Mouse (Mus musculus) stomach, postnatal 0 days (tissue): ENCODE results near the gene Rsrp1. TPM values are rescaled to one million over a fixed set of nuclear protein-coding genes. Genes with fewer than 3 reads are reported as not detected.

Experiments
- ATAC-seq: fragments of 200-750 bp; cut with Nextera tagmentation; 2 replicates; pipeline ENCODE4 v1.8.0; 2017; ENCODE audit not compliant: low FRiP score, low TSS enrichment
- DNase-seq: peaks from one replicate; pipeline ENCODE4 v3.0.0-alpha.2; 2016; ENCODE audit warnings: low spot score
- H3K27ac ChIP-seq: fragments of 300-500 bp; sonication (generic); replicated peaks from 2 replicates; pipeline ENCODE4 v1.5.1; 2014; ENCODE audit warnings: mild to moderate bottlenecking, control low read depth
- H3K27me3 ChIP-seq: fragments of 300-500 bp; sonication (generic); 2 replicates; pipeline ENCODE4 v1.6.1; 2014; ENCODE audit warnings: low read length; ENCODE audit not compliant: control insufficient read depth, insufficient read depth
- H3K36me3 ChIP-seq: fragments of 300-500 bp; sonication (generic); 2 replicates; pipeline ENCODE4 v1.6.1; 2014; ENCODE audit warnings: low read length, mixed read lengths; ENCODE audit not compliant: control insufficient read depth, insufficient read depth
- H3K4me1 ChIP-seq: fragments of 300-500 bp; sonication (generic); replicated peaks from 2 replicates; pipeline ENCODE4 v1.6.1; 2014; ENCODE audit warnings: antibody characterized with exemption; ENCODE audit not compliant: control insufficient read depth, insufficient read depth
- H3K4me2 ChIP-seq: fragments of 300-500 bp; sonication (generic); replicated peaks from 2 replicates; pipeline ENCODE4 v1.6.1; 2014; ENCODE audit warnings: low read depth, mild to moderate bottlenecking, control low read depth, moderate library complexity
- H3K4me3 ChIP-seq: fragments of 300-500 bp; sonication (generic); 2 replicates; pipeline ENCODE4 v1.5.1; 2014; ENCODE audit warnings: low read depth, low read length, control low read depth
- H3K9ac ChIP-seq: fragments of 300-500 bp; sonication (generic); 2 replicates; pipeline ENCODE4 v1.6.1; 2014; ENCODE audit warnings: mild to moderate bottlenecking, low read length, control low read depth, mixed read lengths
- H3K9me3 ChIP-seq: fragments of 300-500 bp; sonication (generic); 2 replicates; pipeline ENCODE4 v1.6.1; 2016; ENCODE audit warnings: low read length; ENCODE audit not compliant: control insufficient read depth
- CTCF ChIP-seq: IDR thresholded peaks from 2 replicates; pipeline ENCODE4 v1.5.1; 2016; ENCODE audit warnings: antibody characterized with exemption, low read depth, mild to moderate bottlenecking, moderate library complexity
- EP300 ChIP-seq: optimal IDR thresholded peaks from 2 replicates; pipeline ENCODE3; 2016; ENCODE audit warnings: antibody characterized with exemption
- WGBS: fragments of 180-500 bp; shearing (Covaris S2); extraction: QIAGEN DNeasy Blood & Tissue Kit; methylation state at CpG from one replicate; pipeline ENCODE4 v1.1.7; 2014; 5-methylcytosine and 5-hydroxymethylcytosine counted together
- polyA plus RNA-seq: library from polyadenylated mRNA; unstranded; fragments of >200 nt; fragmentation: Nextera tagmentation; extraction: Ambion mirVana; gene quantifications from 2 replicates; pipeline ENCODE4 v1.2.1, GENCODE M21; 2015

Rsrp1 gene
- polyA plus RNA-seq, 1 experiment from 2014 or later = 283 TPM

DNA sequence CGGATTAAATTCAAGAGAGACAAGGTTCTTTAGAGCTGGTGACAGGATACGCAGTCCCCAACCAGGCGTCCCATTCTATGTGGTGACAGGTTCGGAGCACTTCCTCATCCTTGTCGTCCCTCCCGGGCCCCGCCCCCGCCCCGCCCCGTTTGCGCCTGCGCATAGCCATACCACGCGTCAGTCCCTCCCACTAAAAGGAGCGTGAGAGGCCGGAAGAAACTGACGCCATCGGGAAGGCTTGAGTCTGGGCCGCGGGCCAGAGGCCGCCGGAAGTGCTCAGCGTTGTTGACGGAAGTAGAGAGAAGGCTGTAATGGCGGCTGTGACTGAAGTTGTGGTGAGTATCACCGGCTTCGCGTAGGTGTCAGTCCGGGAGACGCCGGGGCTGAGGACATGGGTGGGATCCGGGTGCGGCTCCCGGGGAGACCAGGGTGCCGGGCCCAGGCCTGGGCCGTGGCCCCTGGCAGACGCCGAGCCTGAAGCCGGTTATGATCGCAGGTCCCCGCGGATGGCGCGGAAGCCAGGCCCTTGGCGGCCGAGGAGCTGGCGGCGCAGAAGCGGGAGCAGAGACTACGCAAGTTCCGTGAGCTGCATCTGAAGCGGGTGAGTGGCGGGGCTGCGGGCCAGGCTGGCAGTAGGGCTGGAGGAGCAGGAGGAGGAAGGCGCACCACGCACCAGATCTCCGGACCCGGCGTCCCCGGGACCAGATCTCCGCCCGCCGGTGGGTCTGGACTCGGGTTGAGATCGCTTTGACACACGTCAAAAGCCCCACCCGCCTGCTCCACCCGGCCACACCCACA lies 7.5 kb downstream of the Rsrp1 start, which contains the start of gene Syf2:
Gene Syf2 (plus strand): TSS at position 215 of the 798 bp plus-strand sequence.
- H3K4me3 ChIP-seq = peak within 1 kb of the TSS; percentile 95
- H3K27ac ChIP-seq = peak within 1 kb of the TSS; percentile 95
- no peaks in the 10 kb centered on the region for H3K9me3 ChIP-seq
- peak within 1 kb of the TSS; percentile 91 for H3K9ac ChIP-seq
- H3K36me3 ChIP-seq = peaks cover 38% of the 10 kb centered on the region
- under 1% methylated on average over 64 of the region's 68 CpGs for WGBS
- peaks cover under 1% of the 10 kb centered on the region; the same call in 1 of the 2 replicates for H3K4me1 ChIP-seq
- DNase-seq (peak; percentile 99), ATAC-seq (peak; percentile 93)
- TF ChIP-seq CTCF = no peak
- peak; percentile 68 for TF ChIP-seq EP300
- H3K4me2 ChIP-seq = peak within 1 kb of the TSS; percentile 78
- no peaks in the 10 kb centered on the region for H3K27me3 ChIP-seq

DNA sequence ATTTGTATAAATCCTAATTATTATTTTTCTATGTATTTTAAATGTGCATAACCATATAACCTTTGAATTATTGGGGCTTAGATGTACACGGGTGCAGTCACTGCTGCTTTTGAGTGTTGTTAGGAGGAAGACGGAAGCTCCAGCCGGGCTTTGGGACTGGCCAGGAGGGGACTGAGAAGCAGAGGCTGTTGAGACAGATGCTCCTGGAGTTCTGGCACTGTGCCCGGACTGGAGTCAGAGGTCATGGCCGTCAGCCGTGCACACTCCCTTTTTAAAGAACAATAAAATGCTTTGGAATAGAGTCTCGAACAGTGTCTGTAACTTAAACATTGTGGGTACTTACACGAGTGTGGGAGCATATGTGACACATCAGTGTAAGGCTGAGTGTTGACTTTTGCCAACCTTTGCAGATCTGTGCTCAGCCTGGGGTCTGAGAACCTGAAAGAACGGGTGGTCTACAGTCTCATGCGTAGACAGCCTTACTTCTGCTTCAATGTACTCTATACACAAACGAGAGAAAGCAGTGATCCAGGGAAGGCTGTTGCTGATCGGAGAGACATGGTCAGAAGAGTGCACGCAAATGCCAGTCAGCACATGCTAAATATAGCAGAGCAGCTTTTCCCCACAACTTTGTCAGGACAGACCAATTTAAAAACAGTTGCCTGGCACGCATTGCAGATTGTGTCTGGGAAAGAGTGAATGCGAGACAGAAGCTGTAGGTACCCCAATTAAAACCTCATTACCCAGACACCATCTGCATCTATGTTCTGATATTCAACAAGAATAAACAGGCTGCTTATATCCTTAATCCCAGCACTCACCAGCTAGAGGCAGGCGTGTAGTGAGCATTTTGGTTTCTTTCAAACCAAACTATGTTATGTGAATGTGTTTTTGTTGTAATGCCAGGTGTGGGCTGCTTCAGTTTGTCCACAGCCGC lies 14.1 kb downstream of the Rsrp1 start:
- ATAC-seq = no peak; the same call in 1 of the 2 replicates
- no peak for DNase-seq
- Histone ChIP-seq H3K27me3 (no peaks in the 10 kb centered on the region), H3K4me2 (no peak overlapping the region), H3K9me3 (no peaks in the 10 kb centered on the region), H3K4me1 (no peaks in the 10 kb centered on the region), H3K4me3 (no peak overlapping the region), H3K36me3 (peaks cover 24% of the 10 kb centered on the region), H3K9ac (no peak overlapping the region), H3K27ac (no peak overlapping the region)
- 42% methylated on average over 17 of the region's 17 CpGs for WGBS
- TF ChIP-seq CTCF = no peak

DNA sequence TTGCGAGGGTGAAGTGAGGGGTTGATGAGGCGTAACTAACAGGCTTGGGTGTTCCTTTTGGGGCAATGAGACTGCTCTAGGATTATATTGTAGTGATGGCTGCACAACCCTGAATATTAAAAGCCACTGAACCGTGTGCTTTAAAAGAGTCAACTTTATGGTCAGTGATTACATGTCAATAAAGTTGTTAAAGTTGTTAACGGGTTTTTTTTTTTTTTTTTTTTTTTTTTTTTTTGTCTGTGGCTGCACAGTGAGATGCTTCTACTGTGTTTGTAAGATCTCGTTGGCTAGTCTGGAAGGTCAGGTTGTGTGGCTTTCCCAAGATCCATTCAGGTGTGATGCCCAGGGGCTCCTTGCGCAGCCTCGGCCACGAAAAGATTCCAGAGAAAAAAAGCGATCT lies 16.5 kb downstream of the Rsrp1 start:
- H3K9me3 ChIP-seq = no peaks in the 10 kb centered on the region
- no peak overlapping the region for H3K4me2 ChIP-seq
- H3K36me3 ChIP-seq = peaks cover 12% of the 10 kb centered on the region
- no peaks in the 10 kb centered on the region for H3K4me1 ChIP-seq
- no peaks in the 10 kb centered on the region for H3K27me3 ChIP-seq
- ATAC-seq = no peak
- H3K27ac ChIP-seq = no peak overlapping the region
- H3K4me3 ChIP-seq = no peak overlapping the region
- TF ChIP-seq CTCF (no peak), EP300 (no peak)
- WGBS = 61% methylated on average over 9 of the region's 9 CpGs
- DNase-seq = no peak
- H3K9ac ChIP-seq = no peak overlapping the region

DNA sequence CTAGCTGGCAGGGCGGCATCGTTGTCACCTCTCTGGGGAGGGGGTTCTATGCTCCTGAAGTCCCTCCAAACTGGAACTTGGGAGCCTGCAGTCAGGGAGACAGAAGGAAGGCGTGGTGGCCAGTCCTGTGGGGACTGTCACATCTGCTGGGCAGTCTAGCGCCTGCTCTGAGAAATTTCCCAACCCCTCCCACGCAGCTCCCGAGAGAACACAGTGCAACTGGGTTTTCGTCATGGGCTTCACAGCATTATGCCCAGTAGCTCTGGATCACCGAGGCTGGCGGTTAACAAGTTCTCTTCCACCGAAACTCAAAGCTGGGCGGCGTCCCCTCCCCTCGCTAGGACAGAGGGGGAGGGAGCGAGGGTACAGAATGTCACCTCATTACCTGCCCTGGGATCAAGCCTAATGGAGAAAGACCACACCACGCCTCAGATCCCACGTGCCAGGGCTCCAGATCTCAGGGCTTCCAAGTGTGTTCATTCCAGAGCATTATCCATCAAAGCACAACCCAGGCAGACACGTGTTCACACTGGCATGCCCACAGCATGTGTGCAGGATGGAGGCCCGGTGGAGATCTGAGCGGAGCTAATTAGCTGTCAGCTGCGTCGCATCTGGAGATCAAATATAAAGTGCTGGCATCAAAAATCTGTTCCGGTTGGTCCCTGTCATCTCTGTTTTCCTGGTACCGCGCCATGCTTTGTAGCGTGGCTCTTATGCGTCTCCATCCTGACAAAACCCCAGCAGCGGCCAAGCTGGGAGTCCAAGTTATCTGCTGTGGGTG lies 20.6 kb downstream of the Rsrp1 start:
- Histone ChIP-seq H3K27ac (no peak overlapping the region), H3K36me3 (no peaks in the 10 kb centered on the region), H3K4me3 (no peak overlapping the region), H3K4me2 (no peak overlapping the region), H3K4me1 (no peaks in the 10 kb centered on the region), H3K27me3 (no peaks in the 10 kb centered on the region), H3K9me3 (no peaks in the 10 kb centered on the region), H3K9ac (no peak overlapping the region)
- 46% methylated on average over 27 of the region's 27 CpGs for WGBS
- ATAC-seq (no peak), DNase-seq (no peak)
- TF ChIP-seq CTCF (no peak), EP300 (no peak)

DNA sequence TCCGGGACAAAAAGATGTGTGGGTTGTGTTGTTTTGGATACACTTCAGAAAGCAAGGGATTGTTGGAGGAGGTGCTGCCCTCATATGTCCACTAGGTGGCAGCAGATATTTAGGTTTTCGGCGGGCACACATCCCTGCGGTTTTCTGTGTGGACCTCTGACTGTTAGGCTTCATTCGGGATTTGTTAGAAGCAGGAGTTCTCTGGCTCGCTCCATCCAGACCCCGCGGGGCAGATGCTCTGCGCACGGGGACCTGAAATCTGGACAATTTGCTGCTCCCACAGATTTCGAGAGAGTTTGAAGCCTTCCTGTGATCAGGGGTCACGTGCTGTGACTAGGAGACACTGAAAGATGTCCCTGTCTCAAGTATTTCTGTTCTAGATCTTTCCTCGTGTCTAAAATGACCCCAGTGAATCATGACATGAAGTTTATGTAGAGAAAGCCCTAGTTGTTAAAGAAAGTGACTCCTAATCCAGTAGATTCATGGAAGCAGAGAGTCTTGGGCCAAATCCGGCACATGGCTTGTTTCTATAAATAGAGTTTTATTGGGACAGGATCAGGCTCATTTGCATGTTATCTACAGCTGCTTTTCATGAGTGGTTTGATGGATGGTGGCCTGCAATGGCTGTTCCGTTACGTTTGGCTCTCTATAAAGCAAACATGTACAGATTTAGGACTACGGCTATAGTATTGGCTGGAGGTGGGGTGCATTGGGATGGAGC lies 22.8 kb downstream of the Rsrp1 start:
- no peak overlapping the region for H3K9ac ChIP-seq
- DNase-seq (peak; percentile 71), ATAC-seq (peak; percentile 61; the same call in 1 of the 2 replicates)
- no peak overlapping the region for H3K27ac ChIP-seq
- no peaks in the 10 kb centered on the region for H3K9me3 ChIP-seq
- no peaks in the 10 kb centered on the region for H3K27me3 ChIP-seq
- H3K36me3 ChIP-seq = no peaks in the 10 kb centered on the region
- H3K4me3 ChIP-seq = no peak overlapping the region
- WGBS = 7% methylated on average over 17 of the region's 17 CpGs
- TF ChIP-seq EP300 = no peak
- TF ChIP-seq CTCF = peak; percentile 97
- no peaks in the 10 kb centered on the region; the same call in 1 of the 2 replicates for H3K4me1 ChIP-seq
- H3K4me2 ChIP-seq = peak overlapping the region; percentile 21
